Mouse (Mus musculus): ENCODE data around the gene Ugt1a6b.
"Not testable (repeated sequence)": the region's sequence is repeated elsewhere in the genome, so short reads cannot be mapped to it uniquely, and the experiment has no call there.

Ugt1a6b gene

GRCm38 (mm10) chr1:88121521-88121920 is 18.5 kb downstream of the Ugt1a6b start:
- DNase-seq: peak; percentile 69 to 75

GRCm38 (mm10) chr1:88125827-88126360 is 22.8 kb downstream of the Ugt1a6b start:
- not testable (repeated sequence) for DNase-seq

- DNase-seq: not testable (repeated sequence)
Measured at GRCm38 (mm10) chr1:88129091-88129490, 26.0 kb downstream of the Ugt1a6b start.

- not testable (repeated sequence) for DNase-seq
Measured at GRCm38 (mm10) chr1:88130223-88130622, 27.2 kb downstream of the Ugt1a6b start.

GRCm38 (mm10) chr1:88133908-88134456 is 30.9 kb downstream of the Ugt1a6b start:
- no peak for DNase-seq

- DNase-seq: peak; percentile 18 to 61
Measured at GRCm38 (mm10) chr1:88134457-88135011, 31.5 kb downstream of the Ugt1a6b start, which contains the start of gene Ugt1a6a. Gene Ugt1a6a, plus strand, starts transcription at chr1:88134809.

- DNase-seq: not testable (repeated sequence)
Measured at GRCm38 (mm10) chr1:88135229-88135904, 32.3 kb downstream of the Ugt1a6b start.

- DNase-seq: no peak
Measured at GRCm38 (mm10) chr1:88136646-88137045, 33.6 kb downstream of the Ugt1a6b start.

- DNase-seq: no peak
Measured at GRCm38 (mm10) chr1:88137264-88137663, 34.2 kb downstream of the Ugt1a6b start.

- no peak for DNase-seq
Measured at GRCm38 (mm10) chr1:88138145-88138544, 35.1 kb downstream of the Ugt1a6b start.

- DNase-seq: peak; percentile 74 to 75
Measured at GRCm38 (mm10) chr1:88140492-88140891, 37.4 kb downstream of the Ugt1a6b start.

GRCm38 (mm10) chr1:88143966-88144675 is 41.1 kb downstream of the Ugt1a6b start:
- DNase-seq: peak; percentile 81 to 86

GRCm38 (mm10) chr1:88145278-88145677 is 42.2 kb downstream of the Ugt1a6b start:
- DNase-seq: peak; percentile 51 to 61

GRCm38 (mm10) chr1:88150133-88150532 is 47.1 kb downstream of the Ugt1a6b start:
- not testable (repeated sequence) for DNase-seq

- DNase-seq: no peak
Measured at GRCm38 (mm10) chr1:88158430-88158829, 55.4 kb downstream of the Ugt1a6b start.

GRCm38 (mm10) chr1:88165711-88166110 is 62.7 kb downstream of the Ugt1a6b start, which contains the start of gene Ugt1a5:
Gene Ugt1a5, plus strand, starts transcription at chr1:88166012.
- no peak for DNase-seq

- not testable (repeated sequence) for DNase-seq
Measured at GRCm38 (mm10) chr1:88172190-88172589, 69.1 kb downstream of the Ugt1a6b start.

- no peak for DNase-seq
Measured at GRCm38 (mm10) chr1:88179657-88180056, 76.6 kb downstream of the Ugt1a6b start.

- DNase-seq: no peak
Measured at GRCm38 (mm10) chr1:88186325-88186935, 83.4 kb downstream of the Ugt1a6b start.

- DNase-seq: no peak
Measured at GRCm38 (mm10) chr1:88192136-88192535, 89.1 kb downstream of the Ugt1a6b start.

GRCm38 (mm10) chr1:88195687-88196086 is 92.6 kb downstream of the Ugt1a6b start:
- peak; percentile 80 to 84 for DNase-seq

- DNase-seq: no peak
Measured at GRCm38 (mm10) chr1:88197443-88197842, 94.4 kb downstream of the Ugt1a6b start.

GRCm38 (mm10) chr1:88199996-88200395 is 96.9 kb downstream of the Ugt1a6b start:
- peak in 1 of 2 experiments; percentile 48 for DNase-seq
